Mouse (Mus musculus): Measurements from ENCODE around the gene Carmil1.
A peak's percentile ranks its signal among the peaks of the same experiment; 100 is the strongest.

Carmil1 gene

DNA sequence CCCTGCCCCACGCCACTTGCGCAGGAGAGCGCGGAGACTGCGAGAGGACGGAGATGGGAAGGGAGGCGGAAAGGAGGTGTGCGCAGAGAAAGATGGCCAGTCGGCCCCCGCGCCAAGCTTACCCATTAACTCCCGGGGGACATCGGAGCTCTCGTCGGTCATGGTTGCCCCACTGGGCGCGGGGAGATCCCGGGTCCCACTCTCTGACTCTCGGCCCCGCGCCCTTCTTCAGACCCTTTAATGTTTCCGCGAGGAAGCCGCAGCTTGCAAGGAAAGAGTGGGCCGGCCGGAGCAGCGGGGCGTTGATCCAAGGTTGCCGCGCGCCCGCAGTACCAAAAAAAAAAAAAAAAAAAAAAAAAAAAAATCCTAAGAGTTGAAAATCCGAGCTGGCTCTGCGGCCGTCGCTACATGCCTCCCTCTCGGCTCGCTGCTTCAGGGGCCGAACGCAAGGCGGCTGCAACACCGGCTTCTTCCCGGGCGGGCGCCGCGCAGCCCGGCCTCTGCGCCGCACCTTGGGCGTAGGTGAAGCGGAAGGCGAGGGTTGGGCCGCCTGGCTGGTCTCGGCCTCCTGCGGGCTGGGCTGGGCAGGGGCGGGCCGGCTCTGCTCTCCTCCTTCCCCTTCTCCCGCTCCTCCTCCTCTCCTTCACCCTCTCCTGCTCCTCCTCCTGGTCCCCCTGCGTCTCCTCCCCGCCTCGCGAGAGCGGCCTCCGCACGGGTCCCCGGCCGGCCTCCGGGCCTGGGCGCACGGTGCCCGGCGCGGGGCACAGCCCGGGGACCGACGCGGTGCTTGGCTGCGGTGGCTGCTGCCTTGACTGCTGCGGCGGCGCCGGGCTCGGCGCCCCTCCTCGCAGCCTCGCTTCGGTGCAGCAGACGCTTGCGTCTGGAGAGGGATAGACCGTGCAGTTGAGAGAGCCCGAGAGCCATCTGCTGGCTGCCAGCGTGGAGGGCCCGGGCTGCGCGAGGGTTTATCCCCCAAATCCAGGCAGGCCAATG is at the start of gene Carmil1:
Carmil1 (minus strand) TSS at position 357 of the 993 bp plus-strand sequence.
- DNase-seq (ENCODE audit: low read depth in 1 of 2, low spot score in 2 of 2), result peak in 1 of 2 experiments; percentile 16

GRCm38 (mm10) chr13:24330128-24330527 is 49.5 kb upstream of the Carmil1 start:
- no peak for DNase-seq (ENCODE audit: low read depth in 1 of 2, low spot score in 2 of 2)

- no peak for DNase-seq (ENCODE audit: low read depth in 1 of 2, low spot score in 2 of 2)
Observed at GRCm38 (mm10) chr13:24328036-24328817, 47.6 kb upstream of the Carmil1 start.

DNA sequence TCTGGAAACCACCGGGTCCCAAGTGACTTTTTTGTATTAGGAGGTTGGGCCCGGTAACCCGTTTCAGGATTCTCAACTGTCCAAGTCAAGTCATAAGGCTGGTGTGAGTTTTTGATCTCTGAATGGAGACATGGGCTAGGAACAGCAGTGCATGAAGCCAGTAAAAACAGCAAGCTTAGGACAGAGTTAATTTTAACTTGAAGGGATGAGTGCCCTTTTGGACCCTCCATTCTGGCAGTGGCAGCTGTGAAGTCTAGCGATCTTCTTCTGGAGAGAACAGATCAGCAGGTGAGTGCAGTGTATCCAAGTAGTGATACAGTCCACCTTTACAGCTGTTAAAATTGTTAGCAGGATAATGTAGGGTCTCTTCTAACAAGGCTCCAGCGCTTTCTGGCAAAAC is 46.6 kb upstream of the Carmil1 start, which contains the start of gene Cmah:
Cmah (plus strand) TSS at position 204 of the 400 bp plus-strand sequence.
- DNase-seq (ENCODE audit: low read depth in 1 of 2, low spot score in 2 of 2), result no peak

DNA sequence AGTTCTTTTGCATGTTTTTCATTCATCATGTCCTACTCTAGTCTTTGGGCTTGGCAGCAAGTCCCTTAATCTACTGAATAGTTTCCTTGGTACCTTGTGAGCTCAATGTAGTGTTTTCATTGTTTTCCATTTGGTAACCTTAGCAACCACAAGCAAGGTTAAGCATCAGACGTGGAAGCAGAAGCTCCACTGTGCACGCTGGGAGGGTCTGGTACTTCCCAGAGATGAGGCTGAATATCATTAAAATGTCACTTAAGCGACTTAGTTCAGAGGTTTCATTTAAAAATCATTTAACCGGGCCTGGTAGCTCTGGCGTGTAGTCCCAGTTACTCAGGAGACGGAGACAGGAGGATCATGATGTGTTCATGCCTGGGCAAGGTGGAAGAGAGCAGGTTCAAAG is 40.7 kb upstream of the Carmil1 start:
- DNase-seq (ENCODE audit: low read depth in 1 of 2, low spot score in 2 of 2), result no peak

DNA sequence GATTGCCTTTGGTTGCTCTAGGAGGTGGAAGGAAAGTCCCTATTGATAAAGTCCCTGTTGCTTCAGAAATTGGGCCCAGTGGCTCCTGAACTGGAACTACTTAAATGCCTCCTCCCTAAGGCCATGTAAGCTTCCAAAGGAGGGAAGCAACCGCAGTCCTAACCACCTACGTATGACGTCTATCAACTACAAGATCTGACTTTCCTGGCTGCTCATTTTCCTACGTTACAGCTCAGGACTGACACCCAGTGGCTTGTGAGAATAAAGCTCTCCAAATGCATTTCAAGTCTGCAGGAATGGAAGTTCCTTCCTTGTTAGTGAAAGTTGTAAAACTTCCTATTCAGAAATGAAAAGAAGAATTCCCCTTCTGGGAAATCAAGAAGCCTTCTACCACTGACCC is 38.0 kb upstream of the Carmil1 start:
- no peak for DNase-seq (ENCODE audit: low read depth in 1 of 2, low spot score in 2 of 2)

DNA sequence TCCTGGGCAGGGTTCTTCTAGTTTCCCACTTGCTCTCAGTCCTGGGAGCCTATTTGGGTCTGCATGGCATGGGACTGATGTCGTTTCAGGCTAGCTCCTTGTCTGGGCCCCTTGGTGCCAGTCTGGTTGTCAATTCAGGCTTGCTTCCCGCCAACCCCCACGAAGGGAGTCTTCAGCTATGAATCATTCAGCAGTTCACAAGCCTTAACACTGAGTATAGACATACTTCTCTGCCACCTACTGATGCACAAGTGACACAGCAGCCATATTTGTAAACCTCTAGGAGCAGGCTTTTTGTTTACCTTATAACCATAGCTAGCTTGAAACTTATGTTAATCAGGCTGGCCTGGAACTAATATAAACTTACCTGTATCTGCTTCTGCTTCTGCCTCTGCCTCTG is 36.0 kb upstream of the Carmil1 start:
- DNase-seq (ENCODE audit: low read depth in 1 of 2, low spot score in 2 of 2), result no peak

- DNase-seq (ENCODE audit: low read depth in 1 of 2, low spot score in 2 of 2), result no peak
Observed at GRCm38 (mm10) chr13:24311011-24311940, 30.7 kb upstream of the Carmil1 start.

DNA sequence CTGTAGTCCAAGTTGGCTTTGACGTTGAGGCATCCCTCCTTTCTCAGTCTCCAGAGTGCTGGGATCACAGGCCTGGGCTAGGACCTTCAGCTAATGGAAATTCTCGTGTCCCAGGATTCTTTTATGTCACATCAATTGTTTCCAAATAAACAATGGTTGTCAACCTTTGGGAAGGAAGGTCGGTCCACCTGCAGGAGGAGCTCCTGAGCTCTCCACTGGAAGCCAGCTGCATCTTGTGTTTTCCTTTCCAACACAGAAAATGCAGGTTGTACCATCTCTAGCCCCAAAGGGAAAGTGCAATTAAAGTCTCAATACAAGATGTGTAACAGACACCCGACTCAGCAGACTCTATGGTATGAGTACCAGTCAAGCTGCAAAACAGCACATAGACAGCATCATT is 25.7 kb upstream of the Carmil1 start:
- no peak for DNase-seq (ENCODE audit: low read depth in 1 of 2, low spot score in 2 of 2)

GRCm38 (mm10) chr13:24305486-24305885 is 24.9 kb upstream of the Carmil1 start:
- no peak for DNase-seq (ENCODE audit: low read depth in 1 of 2, low spot score in 2 of 2)

DNA sequence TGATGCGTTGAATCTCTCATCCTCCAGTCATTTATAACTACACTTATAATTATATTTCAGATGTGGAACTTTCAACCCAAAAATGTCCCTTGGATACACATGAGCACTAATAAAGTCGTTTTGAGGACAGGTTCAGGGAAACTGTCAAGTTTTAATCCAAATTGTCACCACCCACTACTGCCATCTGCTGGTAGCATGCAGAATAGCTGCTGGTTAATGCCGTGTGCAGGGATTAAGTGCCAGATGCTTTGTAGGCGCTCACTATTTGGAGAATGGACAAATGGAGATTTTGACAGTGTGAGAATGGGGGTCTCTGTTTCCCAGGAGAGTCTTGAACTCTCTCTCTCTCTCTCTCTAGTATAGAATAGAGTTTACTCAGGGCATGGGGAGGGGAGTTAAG is 16.7 kb upstream of the Carmil1 start:
- DNase-seq (ENCODE audit: low read depth in 1 of 2, low spot score in 2 of 2), result no peak

DNA sequence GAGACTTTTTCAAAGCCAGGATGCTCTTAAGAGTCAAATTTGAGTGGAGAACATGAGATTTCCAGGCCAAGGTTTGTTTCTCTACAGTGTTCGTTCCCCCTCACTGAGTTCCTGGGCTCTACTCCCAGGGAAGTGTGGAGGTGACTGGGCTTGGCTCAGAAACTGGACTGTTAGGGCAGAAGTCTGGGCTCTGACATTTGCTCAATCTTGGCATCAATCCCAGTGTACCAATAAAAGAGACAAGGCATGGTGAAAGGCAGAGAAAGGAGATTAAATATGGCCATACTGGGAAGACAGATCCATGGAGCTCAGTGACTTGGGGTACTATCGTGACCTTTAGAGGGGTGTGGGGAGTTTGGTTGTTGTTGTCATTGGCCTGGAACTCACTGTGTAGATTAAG is 6.8 kb upstream of the Carmil1 start:
- no peak for DNase-seq (ENCODE audit: low read depth in 1 of 2, low spot score in 2 of 2)

DNA sequence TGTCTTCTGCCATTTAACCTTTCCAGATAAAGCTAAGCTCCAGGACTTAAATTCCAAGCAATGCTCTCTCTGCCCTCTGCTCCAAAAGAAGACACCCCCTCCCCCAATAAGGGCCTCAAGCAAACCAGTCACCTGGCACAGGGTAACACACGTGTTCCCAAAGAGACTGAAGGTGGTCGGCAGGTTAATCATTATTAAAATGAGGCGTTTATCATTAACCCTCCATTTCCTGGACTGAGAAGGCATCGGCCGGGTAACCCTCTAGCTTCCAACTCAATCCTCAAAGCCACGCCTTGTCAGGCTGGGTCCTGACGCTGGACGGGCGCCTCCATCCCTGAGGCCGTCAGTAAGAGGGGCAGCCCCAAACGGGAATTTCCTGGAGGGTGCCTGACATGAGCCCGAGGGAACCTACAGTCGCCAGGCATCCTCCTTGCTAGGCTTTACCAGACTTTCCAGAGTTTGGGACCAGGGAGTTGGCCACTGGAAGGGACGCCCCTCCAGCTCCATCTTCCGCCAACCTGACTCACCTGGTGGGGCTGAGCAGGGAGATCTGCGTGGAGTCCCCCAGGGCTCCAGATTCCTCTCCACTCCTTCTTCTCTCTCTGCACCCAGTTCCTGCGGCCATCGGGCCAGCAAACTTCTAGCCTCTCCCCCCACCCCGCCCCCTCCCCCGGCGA is 695 bp downstream of the Carmil1 start:
- no peak for DNase-seq (ENCODE audit: low read depth in 1 of 2, low spot score in 2 of 2)

GRCm38 (mm10) chr13:24279407-24279761 is 1.2 kb downstream of the Carmil1 start:
- no peak for DNase-seq (ENCODE audit: low read depth in 1 of 2, low spot score in 2 of 2)

DNA sequence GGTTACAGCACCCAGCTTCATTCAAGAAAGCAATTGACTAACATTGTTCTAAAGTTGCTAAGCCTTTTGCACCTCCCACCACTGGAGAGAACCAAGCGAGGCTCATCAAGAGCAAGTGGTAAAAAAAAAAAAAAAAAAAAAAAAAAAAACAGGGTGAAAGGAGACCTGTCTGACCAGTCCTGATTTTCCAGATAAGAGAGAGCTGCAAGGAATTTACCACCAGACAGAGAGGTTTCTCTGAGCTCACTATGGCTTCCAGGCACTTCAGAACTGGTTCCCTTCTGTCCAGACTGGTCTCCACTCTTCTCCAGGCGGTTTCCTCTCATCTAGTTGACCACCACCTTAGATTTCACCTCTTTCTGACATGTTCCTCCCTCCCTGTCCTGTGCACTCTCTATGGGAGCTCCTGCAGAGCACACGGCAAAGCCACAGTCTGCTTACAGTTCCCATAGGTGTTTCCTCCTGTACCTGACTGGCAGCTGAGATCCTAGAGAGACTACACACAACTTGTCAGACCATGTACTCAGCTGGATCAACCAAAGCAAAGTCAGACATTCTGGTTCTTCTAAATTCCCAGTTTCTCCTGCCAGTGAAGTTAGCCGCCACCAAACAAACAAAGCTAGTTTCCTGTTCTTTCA is 7.7 kb downstream of the Carmil1 start:
- DNase-seq (ENCODE audit: low read depth in 1 of 2, low spot score in 2 of 2), result no peak

GRCm38 (mm10) chr13:24269100-24269465 is 11.5 kb downstream of the Carmil1 start:
- DNase-seq (ENCODE audit: low read depth in 1 of 2, low spot score in 2 of 2), result no peak

DNA sequence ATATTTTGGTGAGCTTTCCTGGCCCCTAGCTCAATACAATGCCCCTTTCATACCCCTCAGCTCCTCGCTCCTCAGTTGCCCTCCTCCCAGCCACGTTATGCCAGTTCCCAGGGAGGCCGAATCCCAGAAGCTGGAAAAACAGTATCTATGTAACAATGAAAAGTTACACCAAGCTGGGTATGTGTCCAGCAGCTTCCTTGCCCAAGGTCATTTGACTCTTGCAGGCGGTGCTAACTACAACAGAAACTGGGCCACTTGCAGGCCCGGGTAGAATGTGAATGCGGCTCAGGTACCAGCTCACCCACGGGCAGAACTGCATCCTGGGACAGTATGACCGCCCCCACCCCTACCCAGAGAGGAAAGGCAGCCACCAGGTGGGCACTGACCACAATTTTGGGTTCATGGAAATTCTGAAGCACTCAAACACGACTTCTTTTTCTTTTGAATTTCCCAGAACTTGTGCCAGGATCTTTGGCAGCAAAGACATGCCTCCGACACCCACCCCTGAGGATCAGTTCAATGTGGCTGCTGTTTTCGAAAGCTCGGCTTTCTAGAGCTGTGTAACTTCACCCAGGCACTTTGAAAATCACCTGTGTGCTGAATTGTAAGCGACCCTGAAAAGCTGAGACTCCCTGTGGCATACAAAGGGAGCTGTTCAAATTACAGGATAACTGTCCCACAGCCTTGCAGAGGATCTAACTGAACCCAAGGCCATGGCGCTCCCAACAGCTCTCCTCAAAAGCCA is 12.1 kb downstream of the Carmil1 start:
- no peak for DNase-seq (ENCODE audit: low read depth in 1 of 2, low spot score in 2 of 2)

DNA sequence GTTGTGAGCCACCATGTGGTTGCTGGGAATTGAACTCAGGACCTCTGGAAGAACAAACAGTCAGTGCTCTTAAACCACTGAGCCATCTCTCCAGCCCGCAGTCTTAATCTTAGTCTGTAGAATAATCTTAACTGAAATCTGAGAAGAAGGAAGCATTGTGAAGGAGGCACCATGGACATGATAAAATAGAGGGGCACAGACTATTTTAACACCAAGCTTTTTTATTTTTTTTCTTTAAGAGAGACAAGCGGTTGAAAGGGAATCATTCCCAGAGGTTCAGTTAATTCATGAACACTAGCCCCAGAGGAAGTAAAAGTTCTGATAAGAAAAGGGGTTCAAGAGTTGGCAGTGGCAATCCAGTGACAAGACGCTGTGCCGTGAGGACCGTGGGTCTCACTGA is 15.8 kb downstream of the Carmil1 start:
- DNase-seq (ENCODE audit: low read depth in 1 of 2, low spot score in 2 of 2), result no peak

- DNase-seq (ENCODE audit: low read depth in 1 of 2, low spot score in 2 of 2), result no peak
Observed at GRCm38 (mm10) chr13:24263560-24263959, 17.0 kb downstream of the Carmil1 start.

Data from monocyte, adult 2 months (primary cell).